Mouse (Mus musculus) neural tube, postnatal 0 days (tissue): Measurements from ENCODE around the gene Asb5. TPM values are rescaled to one million over a fixed set of nuclear protein-coding genes. Genes with fewer than 3 reads are reported as not detected.

Source experiments
- polyA plus RNA-seq: library from polyadenylated mRNA; unstranded; fragments of >200 nt; fragmentation: Nextera tagmentation; extraction: Ambion mirVana; gene quantifications from 2 replicates; pipeline ENCODE4 v1.2.1, GENCODE M21; 2015

The Asb5 gene
- polyA plus RNA-seq: 12.5 and 12.7 TPM in 2 replicates

DNA sequence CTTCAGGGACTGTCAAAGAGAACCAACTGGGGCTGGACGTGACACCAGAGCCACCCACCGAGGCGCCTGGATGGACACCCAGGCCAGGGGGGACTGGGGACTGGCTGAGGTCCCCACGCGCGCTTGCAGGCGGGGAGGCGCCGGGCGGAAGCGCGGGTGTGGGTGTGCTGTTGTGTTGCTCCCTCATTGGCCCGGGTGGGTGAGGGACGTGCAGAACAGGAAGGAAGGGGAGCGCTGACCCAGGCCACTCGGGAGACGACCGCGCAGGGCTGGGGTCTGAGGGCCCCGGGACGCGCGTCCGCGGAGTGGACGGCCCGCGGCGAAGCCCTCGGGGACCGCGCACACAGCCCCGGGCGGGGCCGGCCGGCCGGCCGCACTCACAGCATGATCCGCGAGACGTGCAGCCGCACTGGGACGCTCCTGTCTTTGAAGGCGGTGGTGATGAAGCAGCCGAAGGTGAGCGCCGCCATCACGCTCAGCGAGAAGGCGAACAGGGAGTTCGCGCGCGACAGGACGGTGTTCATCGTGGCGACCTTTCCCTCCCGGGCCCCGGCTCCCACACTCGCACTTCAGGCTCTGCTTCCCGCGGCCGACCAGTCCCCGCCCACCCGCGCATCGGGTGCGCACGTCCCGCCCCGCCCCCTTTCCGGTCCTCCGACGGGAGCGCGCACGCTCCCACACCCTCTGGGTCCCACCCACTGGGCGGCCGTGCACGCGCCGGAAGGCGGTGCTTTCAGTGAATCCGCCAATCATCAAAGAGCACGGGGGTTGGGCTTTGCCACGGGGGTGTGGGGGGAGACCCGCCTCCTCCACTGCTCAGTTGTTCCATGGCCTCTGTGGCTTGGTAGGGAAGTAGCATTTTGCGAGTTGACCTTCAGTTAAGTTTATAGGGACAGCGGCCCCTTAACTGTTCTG is at the start of gene Asb5, which contains the start of gene Spcs3:
Asb5 (plus strand) TSS at position 199 of the 915 bp plus-strand sequence.
Spcs3 (minus strand) TSS at position 617 of the 915 bp plus-strand sequence.

GRCm38 (mm10) chr8:54600671-54601251 is 71.4 kb downstream of the Asb5 start, which contains the start of gene Spata4:
Gene Spata4, plus strand, starts transcription at chr8:54600781.

Other genes with a start within 250 kb of the Asb5 start
- 37.6 and 42.2 TPM in 2 replicates for gene Spcs3, start 418 bp downstream of the Asb5 start, polyA plus RNA-seq
- gene Spata4, start 71.2 kb downstream of the Asb5 start, polyA plus RNA-seq: 0.28 TPM in 1 of 2 replicates, not detected in the other